Mouse (Mus musculus) liver, adult 10 weeks (tissue): ENCODE results near the gene Cds1. TPM values are rescaled to one million over a fixed set of nuclear protein-coding genes. Genes with fewer than 3 reads are reported as not detected.

Experiments used
- polyA plus RNA-seq: library from polyadenylated mRNA; stranded (reverse); fragments of 350-450 nt; fragmentation: Illumina TruSeq; extraction: RNeasy Lipid Tissue Mini Kit (QIAGEN cat#74804); gene quantifications from one replicate; pipeline ENCODE4 v1.2.3, GENCODE M21; 2014; ENCODE audit warnings: low read depth, low replicate concordance

The Cds1 gene
- polyA plus RNA-seq: 0.34 TPM

DNA sequence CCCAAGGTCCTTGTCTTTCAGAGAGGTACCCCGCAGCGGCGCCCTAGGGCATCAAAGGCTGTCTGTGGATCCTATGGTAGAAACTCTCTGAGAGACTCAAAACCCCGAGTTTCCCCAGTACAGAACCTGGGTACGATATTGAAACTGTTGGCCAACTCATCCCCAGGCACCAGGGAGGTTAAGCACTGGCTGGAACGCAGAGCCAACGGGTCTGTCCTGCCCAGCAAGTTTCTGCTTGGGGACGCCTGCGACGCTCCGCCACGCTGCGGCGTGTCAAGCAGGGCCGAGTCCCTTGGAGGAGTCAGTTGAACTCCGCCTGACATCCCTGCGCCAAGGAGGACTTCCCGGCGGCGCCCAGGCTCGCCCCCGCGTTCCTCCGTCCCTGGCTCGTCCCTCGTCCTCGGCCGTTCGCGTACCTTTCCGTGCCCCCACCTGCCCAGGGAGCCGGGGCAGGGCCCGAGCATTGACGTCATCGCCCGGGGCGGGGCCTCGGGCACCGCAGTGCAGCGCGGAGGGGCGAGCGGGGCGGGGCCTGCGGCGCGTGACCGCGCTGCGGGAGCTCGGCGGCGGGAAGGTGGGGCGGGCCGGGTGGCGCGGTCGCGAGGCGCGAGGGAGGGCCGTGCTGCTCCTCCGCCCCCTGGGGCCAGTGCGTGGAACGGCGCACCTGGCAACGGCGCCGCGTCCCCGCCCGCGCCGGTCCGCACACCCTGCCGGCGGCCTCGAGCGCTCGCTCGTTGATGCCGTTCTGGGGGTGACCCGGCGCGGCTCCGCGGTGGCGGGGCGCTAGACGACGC, at the start of gene Cds1:
Cds1 (plus strand) TSS at position 577 of the 794 bp plus-strand sequence.

Other genes with a start within 250 kb of the Cds1 start
- not detected for gene Nkx6-1, start 100.1 kb upstream of the Cds1 start, polyA plus RNA-seq